Mouse (Mus musculus) ES-Bruce4 (cell line): ENCODE results near the gene Trim11.

ENCODE experiments used
- CTCF ChIP-seq: IDR thresholded peaks from one replicate; pipeline ENCODE4 v1.8.1; 2011; ENCODE audit warnings: low read depth, low read length
- EP300 ChIP-seq: IDR thresholded peaks from 2 replicates; pipeline ENCODE4 v1.6.1; 2011; ENCODE audit warnings: low read depth, low read length; ENCODE audit not compliant: insufficient read depth
- POLR2A ChIP-seq: IDR thresholded peaks from one replicate; pipeline ENCODE4 v1.8.1; 2011; ENCODE audit warnings: low read length; ENCODE audit not compliant: insufficient read depth

DNA sequence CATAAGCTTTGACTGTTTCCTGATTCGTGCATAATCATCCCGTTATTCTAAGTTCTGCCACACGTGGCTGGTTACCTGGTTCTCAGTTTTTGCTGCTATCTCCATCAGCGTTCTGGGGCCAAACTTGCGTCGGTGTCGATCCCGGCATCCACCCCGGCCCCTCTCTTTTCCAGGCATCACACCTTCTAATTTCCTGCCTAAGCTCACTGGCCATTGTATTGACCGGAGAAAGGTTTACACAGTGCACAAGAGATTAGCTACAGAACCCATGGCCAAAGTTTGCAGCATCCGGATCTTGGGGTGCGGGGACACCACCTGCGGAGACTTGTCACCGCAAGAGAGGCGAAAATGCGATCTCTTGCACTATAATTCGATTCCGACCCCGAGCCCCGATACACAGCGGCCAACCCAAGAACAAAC, 276 bp upstream of the Trim11 start:
- TF ChIP-seq CTCF (no peak), EP300 (no peak), POLR2A (no peak)
